Mouse (Mus musculus) cerebellum, adult 2 months (tissue): Measurements from ENCODE around the gene Zfp991. TPM values are rescaled to one million over a fixed set of nuclear protein-coding genes. Genes with fewer than 3 reads are reported as not detected.
"Not testable (repeated sequence)": the region's sequence is repeated elsewhere in the genome, so short reads cannot be mapped to it uniquely, and the experiment has no call there.

Experiments used
- DNase-seq, 2 experiments: peaks; one replicate each; pipeline ENCODE4 v3.0.0; 2021
- H3K27ac ChIP-seq: fragments of 200-500 bp; 2 replicates; pipeline ENCODE4 v1.5.1; 2012; ENCODE audit warnings: low read length, control low read depth, inconsistent platforms; ENCODE audit not compliant: insufficient read depth
- H3K27me3 ChIP-seq: fragments of 200-500 bp; 2 replicates; pipeline ENCODE4 v1.6.1; 2012; ENCODE audit warnings: inconsistent platforms, mild to moderate bottlenecking, low read length, moderate library complexity; ENCODE audit not compliant: control insufficient read depth, insufficient read depth
- H3K4me1 ChIP-seq: fragments of 200-500 bp; 2 replicates; pipeline ENCODE4 v1.6.1; 2011; ENCODE audit warnings: low read length; ENCODE audit not compliant: control insufficient read depth, insufficient read depth
- H3K4me3 ChIP-seq: fragments of 200-500 bp; replicated peaks from 2 replicates; pipeline ENCODE3; 2011; ENCODE audit warnings: mild to moderate bottlenecking, low read depth, low read length, control low read depth; ENCODE audit not compliant: insufficient read depth
- WGBS: fragments of 180-500 bp; shearing (Covaris S2); methylation state at CpG from one replicate; pipeline ENCODE4 v1.1.7; 2018; 5-methylcytosine and 5-hydroxymethylcytosine counted together
- polyA plus RNA-seq: library from polyadenylated mRNA; depleted of rRNA; stranded (reverse); fragments of >200 nt; gene quantifications from 2 replicates; pipeline ENCODE4 v1.2.3, GENCODE M21; 2012; rRNA removed

The Zfp991 gene
- polyA plus RNA-seq, 1 experiment, result 2.0 TPM

DNA sequence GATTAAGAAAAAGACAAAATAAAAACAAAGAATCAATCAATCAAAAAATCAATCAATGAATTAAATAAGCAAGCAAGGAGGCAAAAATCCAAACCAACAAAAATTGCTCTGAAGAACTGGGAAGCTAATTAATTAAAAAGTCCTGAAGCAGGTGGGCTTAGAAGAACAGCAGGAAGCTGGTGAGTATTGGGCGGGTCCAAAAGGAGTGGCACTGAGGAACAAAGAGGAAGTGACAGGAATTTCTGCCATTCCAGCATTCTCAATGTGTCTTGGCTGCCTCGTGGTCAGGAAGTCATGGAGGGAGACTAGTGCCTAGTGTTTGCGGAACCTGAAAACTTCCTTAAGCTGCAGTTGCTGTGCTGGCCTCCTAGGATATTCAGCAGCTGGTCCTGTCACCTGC lies 98.2 kb downstream of the Zfp991 start:
- not testable (repeated sequence) for H3K27me3 ChIP-seq, H3K4me1 ChIP-seq, DNase-seq, H3K4me3 ChIP-seq, H3K27ac ChIP-seq
- WGBS, result 64% methylated on average over 3 of the region's 3 CpGs

Other genes starting within 250 kb of the Zfp991 start
- not detected in 2 replicates for gene Gm21411, start 222.4 kb upstream of the Zfp991 start, polyA plus RNA-seq
- not detected in 2 replicates for gene Zfp989, start 160.1 kb upstream of the Zfp991 start, polyA plus RNA-seq
- not detected in 2 replicates for gene Rex2, start 110.2 kb upstream of the Zfp991 start, polyA plus RNA-seq
- gene Zfp988, start 173.6 kb downstream of the Zfp991 start, polyA plus RNA-seq, result 0.08 and 0.11 TPM in 2 replicates
- not detected in 2 replicates for gene Zfp978, start 229.3 kb downstream of the Zfp991 start, polyA plus RNA-seq